Mouse (Mus musculus) megakaryocyte, embryonic 14.5 days (primary cell): ENCODE results near the gene Orm3.

ENCODE experiments used
- FLI1 ChIP-seq: IDR thresholded peaks from 2 replicates; pipeline ENCODE4 v1.6.1; 2012; ENCODE audit warnings: low read length, inconsistent platforms, mixed read lengths
- GATA1 ChIP-seq: IDR thresholded peaks from 3 replicates; pipeline ENCODE4 v1.6.1; 2012; ENCODE audit warnings: mixed read lengths, low read length, inconsistent platforms, borderline replicate concordance

- no peak for TF ChIP-seq GATA1
- no peak for TF ChIP-seq FLI1
Measured at GRCm38 (mm10) chr4:63402056-63402455, 46.1 kb downstream of the Orm3 start.
